Mouse (Mus musculus) hindlimb bud, embryonic 11.5 days (tissue): Measurements from ENCODE around the gene Zfp846.
"Not testable (repeated sequence)": the region's sequence is repeated elsewhere in the genome, so short reads cannot be mapped to it uniquely, and the experiment has no call there.

Source experiments
- DNase-seq: peaks from one replicate; pipeline ENCODE4 v3.0.0-alpha.2; 2012; ENCODE audit warnings: low read depth, low spot score; ENCODE audit errors: extremely low spot score

Zfp846 gene

DNA sequence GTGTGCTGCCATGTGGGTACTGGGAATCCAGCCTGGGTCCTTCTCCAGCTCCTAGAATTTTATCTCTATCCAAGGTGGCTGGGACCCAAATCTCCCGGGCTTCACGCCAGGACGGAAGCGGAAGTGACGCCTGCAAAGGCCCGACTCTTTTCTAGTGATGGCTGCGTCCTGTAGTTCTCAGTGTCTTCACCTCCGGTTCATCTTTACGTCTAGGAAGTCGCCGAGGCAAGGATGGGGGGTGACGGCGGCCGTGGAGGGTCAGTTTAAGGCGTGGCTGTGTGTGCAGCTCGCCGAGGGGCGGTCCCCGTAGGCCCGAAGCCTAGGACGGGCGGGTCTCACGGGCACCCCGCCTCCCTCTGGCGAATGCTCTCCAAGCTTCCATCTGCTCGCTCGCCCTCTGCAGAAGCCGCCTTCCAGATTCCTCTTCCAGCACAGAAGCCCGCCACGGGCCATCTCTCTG lies at the start of gene Zfp846:
Zfp846 (plus strand) TSS at position 117 of the 460 bp plus-strand sequence.
- DNase-seq = peak; percentile 77

DNA sequence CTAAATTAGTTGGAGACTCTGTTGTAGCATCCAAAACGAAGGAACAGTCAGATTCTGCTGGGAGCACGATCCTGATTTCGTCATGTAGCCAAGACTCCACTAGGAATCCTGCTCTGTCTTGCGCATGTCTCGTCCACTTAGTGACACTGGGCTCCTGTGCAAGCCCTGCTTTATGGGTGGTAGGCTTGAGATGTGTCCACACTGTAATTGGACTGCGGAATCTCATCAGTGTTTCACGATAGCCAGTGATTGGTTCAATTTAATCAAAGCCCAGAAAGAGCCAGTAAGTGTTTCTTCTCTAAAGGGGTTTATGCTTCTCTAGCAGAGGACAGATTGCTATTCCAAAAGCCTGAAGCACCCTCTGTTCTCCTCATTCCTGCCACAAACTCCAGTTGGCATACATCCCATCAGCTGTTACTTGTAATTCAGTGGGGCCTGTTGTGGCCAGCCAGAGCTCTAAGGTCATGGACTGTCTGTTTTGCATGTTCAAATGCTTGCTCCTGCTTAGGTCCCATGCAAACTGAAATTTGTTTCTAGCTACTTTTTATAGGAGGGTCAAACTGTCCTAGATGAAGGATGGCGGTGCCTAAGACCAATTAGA lies 46.7 kb upstream of the Zfp846 start:
- no peak for DNase-seq

DNA sequence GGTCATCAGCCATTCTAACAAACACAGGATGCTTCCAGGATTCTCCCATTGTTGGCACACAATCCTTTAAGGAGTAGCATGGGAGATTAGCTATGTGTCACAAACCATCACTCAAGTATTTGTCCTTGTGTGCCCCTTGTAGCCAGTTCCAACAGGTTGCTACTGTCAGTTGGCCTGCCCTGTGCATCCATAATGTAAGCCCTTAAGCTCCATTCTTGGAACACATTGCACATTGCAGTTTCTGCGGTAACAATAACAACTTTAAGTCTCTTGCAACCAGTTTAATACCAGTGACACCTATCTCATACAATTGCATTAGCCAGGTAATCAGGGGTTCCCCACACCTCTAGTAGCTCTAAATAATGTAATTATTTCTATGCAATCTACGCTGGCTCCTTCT lies 44.5 kb upstream of the Zfp846 start:
- DNase-seq = no peak

DNA sequence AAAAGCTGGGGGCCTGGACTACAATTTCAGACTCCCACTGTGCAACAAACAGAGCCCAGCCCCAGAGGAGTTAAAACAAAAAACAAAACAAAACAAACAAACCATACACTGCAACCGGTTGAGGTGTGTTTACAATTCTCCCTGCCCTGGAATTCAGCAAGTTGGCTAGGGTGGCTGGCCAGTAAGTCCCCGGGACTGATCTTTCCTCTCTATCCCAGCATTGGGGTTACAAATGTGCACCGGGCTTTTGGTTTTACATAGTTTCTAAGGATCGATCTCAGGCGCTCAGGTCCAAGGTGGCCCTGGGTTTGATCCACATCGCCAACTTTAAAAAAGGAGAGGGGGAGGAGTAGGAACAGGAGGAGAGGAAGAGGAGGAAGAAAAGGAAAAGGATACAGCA lies 37.6 kb upstream of the Zfp846 start:
- no peak for DNase-seq

DNA sequence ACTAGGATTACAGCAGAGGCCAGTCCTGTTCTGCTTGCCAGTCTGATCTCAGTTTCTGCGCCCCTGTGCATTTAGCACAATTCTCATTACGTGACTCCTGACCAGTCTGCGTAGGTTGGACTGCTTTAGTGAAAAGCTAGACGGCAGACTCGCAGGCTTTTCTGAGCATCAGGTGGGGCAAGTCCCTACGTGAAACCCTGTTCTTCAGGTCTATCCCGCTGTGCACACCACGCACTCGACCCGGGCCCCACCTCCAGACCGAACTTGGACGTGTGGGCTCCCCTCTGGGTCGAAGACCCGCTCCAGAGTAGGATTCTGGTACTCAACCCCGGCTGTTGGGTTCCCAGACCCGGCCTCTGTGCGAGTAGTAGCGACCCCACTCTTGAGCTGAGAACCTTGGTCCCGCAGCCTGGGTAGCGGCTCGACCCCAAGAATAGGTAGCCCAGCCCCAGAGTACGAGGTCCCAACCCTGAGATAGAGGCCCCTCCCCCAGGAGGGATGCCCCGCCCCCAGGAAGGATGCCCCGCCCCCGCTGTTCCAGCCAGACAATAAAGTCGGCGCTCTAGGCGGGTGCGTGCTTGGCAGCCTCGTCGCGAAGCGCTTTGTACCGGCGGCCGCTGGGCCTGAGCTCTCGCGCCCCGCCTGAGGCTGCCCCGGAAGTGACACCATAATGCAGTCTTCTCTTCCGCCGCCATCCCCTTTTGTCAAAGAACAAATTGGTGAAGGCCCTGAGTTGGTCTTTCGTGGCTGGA lies 36.8 kb upstream of the Zfp846 start:
- DNase-seq = peak; percentile 42

DNA sequence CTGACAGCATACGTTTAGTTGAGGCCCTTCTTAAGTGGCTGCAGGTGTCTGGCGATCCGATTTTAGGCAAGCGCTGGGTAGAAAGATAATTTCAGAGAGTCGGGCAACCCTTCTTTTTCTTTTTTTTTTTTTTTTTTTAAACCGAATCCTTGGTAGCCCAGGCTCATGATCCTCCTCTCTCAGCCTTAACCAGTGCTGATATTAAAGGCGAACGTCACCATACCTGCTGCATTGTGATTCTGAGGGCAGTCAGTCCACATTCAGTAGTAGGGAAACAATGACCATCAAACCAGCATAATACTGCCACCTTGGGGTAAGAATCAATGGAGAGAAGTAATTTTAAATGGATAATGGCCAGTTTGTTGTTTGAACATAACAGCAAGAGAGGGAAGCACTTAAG lies 35.9 kb upstream of the Zfp846 start:
- peak; percentile 26 for DNase-seq

DNA sequence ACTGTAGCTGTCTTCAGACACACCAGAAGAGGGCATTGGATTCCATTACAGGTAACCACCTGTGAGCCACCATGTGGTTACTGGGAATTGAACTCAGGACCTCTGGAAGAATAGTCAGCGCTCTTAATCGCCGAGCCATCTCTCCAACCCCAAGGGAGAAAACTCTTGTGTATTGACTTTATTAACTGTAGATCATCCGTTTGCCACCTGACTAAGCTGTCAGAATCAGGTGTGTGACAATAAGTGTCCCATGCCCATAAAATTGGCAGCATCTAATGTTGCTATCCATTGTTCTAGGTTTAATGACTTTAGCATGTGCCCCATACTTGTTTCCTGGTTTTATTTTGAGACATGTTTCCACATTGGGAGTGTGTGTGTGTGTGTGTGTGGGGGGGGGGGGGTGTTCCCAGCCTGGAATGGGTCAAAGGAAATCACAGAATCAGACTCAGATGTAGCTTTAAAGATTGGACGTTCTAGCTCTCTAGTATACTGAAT lies 29.3 kb upstream of the Zfp846 start:
- DNase-seq = no peak

DNA sequence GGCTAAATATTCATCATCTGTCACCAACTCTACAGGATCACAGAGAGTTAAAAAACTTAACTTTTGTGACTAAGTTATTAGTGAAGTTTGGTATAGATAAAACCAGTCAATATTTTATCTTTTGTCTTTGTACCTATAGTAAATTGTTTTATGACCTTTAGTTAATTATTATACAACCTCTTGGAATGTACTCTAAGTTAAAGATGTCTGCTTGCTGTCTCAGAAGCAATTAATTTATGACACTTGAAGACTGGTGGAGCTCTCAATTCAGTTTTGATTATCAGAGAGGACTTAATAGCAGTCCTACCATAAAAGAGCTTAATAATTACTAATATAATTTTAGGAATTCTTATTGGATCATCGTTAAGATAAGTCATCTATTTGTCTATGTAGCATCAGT lies 28.4 kb upstream of the Zfp846 start:
- DNase-seq = no peak

DNA sequence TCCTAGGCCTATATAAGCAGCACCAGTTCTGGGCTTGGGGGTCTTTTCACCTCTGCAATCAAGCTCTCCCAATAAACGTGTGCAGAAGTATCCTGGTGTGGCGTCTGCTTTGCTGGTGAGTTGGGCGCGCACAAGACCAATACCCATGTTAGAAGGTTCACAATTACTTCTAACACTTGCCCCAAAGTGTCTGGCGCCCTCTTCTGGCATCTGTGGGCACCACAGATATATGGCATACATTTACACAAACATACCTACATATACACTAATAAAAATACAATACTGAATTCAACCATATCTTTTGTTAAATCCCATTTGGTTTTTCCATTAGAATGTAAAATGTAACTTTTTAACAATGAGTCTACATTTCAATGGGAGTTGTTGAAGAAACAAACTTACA lies 18.9 kb upstream of the Zfp846 start:
- DNase-seq = no peak

DNA sequence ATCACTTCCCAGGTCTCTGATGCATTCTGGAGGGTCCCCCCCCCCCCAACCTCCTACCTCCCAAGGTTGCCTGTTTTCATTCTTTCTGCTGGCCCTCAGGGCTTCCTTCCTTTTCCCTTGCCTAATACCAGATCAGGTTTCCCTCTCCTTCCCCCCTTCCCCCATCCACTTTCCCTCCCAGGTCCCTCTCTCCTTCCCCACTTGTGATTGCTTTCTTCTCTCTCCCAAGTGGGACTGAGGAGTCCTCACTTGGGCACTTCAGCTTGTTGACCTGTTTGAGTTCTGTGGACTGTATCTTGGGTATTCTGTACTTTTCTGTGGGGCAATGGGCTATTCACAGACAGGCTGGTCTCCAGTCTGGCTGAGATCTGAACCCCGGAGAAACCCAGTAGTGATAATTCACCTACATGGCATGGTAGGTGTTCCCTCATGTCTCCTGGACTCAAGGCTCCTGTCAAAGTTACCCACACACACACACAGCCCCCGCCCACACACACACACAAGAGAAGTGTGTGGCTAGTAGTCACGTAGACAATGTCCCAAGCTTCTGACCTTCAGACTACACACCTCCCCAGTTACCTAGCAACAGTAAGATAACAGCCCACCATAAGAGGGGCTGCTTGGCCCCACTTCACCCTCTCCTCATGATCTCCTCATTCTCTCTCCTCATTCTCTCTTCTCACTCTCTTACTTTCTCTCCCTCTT lies 15.6 kb upstream of the Zfp846 start:
- not testable (repeated sequence) for DNase-seq

DNA sequence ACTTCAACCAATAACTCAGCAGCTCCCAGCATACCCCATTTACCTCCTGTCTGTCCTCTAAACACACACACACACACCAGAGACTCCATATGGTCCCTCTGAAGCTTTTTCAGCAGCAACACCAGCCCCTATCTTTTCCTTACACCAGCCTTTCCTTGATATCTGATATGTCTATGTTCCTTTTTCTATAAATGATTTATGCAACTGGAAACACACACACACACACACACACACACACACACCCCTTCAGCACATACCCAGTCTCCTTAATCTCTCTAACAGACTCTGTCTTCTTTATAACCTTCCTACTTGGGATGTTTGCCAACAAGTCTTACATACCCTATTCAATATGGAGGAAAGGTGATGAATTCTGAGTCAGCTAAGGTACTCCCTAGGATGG lies 10.0 kb upstream of the Zfp846 start:
- DNase-seq = no peak

DNA sequence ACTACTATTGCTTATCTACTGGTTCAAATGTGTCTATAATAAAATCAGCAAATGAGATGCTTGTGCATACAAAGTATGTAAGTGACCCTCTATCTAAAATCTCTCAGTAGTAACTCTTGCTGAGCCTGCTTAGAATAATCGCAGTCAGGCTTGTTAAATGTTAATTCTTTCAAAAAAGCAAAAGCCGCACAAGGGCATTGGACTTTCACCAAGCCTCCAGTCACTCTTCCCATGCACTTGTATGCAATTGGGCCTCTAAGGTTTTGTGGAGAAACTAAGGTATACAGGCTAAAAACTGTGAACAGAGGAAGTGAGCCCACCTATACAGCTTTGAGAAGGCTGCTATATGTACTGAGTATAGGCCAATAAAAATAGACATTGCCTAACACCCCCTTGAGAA lies 4.5 kb upstream of the Zfp846 start:
- DNase-seq = no peak

DNA sequence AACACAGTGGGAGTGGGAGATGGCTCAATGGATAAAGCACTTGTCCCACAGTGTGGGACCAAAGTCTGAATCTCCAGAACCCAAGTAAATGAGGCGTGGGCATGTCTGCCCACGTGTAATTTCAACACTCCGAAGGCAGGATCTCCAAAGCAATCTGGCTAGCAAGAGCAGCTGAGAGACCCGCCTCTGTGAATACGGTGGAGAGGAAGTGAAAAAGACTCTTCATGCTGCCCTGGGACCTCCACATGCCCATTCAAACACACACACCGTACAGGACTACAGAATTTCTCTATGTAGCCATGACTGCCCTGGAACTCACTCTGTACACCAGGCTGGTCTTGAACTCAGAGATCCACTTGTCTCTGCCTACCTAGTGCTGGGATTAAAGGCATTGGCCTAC lies 20.2 kb downstream of the Zfp846 start:
- no peak for DNase-seq

DNA sequence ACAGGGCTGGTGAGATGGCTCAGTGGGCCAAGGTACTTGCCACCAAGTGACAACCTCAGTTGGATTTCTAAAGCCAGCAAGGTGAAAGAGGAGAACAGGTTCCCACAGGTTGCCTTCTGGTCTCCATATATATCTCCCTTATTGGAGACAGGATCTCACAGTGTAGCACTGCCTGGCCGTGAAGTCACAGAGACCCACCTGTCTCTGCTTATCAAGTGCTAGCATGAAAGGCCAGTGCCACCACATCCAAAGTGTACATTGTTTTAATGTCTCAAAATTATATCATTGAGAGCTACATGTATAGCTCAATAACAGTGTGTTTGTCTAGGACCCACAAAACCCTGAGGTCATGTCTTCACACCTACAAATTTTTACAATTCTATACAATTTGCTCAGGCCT lies 25.2 kb downstream of the Zfp846 start:
- no peak for DNase-seq

DNA sequence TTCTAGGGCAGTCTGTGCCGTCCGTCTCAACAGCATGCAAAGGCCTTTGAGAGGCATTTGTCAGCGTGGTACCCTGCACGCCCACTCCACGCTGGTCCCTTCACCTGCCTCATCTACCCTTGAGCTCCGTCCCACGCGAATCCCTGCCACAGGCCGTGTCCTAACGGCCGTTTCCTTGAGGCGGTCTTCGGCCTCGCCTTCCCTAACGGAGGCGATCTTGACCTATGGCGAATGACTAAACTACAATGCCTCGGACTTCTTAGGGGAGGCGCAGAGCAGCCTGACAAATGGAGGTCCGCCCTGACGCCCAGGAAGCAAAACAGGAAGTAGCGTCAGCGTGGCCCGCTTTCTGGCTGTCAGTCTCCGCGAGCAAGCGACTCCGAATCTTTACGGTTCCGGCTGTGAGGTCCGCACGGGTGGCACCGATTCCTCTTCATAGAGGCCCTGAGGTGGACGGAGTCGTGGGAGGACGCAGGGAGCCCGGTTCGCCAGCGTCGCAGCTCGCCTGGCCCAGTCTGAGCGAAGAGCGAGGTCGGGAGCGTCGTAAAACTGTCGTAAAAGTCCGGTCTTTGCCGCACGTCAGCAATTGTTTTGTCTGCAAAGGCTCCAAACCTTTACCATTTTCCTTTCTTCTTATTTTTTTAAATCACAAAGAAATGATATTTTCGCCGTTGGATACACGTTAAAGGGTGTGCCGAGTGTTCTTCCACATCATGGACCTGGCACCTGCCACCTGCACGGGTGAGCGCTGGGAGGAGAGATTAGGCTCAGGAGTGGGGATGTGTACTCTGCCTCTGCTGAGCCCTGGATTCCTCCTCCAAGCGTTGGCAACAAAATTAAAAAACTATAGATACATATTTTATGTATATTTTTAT lies 26.2 kb downstream of the Zfp846 start:
- DNase-seq = peak; percentile 92

DNA sequence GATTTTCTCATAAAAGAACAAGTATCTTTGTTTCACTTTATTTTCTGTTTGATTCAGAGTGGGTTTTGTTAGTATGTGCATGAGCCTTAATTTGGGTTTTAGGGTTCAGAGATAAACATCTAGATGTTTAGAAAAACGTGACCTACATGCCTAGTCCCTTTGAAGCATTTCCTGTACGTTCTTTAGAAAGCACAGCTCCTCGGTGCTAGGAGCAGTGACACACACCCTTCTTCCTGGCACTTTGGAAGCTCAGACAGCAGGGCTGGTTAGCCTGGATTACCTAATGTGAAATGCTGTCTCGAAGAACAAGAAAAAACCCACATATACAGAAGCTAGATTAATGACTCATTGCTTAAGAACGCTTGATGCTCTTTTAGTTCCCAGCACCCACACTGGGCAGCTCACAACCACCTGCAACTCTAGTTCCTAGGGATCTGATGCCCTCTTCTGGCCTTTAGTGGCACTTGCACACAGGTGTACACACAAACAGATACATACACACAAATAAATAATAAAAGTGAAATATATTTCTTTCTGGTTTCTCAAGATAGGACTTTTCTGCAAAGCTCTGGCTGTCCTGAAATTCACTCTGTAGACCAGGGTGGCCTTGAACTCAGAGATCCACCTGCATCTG lies 28.9 kb downstream of the Zfp846 start:
- DNase-seq = no peak

DNA sequence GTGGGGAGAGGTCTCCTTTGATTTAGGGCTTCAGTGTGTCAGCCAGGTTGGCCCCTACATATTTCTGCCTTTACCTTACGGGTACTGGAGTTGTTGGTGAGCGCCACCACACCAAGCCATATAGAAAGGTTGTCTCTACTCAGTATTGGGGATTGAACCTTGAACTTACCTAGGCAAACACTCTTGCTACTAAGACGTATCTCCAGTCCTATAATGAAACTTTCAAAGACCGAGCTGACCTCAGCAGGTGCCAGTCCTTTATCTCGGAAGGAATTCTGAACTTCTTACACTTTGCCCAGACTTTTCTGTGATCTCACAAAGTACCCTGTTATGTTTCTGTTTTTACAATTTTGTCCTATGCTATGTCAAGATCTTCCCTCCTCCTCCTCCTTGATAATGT lies 30.9 kb downstream of the Zfp846 start:
- DNase-seq = no peak

DNA sequence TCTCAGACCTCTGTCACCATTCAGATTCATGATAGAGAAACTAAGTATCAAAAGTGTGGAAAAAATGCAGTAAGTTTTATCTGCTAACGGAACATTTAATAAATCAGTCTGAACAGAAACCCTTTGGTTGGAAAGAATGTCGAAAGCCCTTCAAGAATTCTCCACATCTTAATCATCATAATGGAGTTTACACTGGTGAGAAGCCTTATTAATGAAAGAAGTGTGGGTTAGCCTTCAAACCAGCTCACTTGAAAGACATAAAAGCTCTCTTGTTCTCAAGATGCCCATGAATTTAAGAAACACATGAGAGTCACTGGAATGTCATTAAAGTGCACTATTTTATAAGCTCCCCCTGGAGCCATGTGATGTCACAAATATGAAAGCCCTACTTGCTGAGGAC lies 35.6 kb downstream of the Zfp846 start:
- no peak for DNase-seq

DNA sequence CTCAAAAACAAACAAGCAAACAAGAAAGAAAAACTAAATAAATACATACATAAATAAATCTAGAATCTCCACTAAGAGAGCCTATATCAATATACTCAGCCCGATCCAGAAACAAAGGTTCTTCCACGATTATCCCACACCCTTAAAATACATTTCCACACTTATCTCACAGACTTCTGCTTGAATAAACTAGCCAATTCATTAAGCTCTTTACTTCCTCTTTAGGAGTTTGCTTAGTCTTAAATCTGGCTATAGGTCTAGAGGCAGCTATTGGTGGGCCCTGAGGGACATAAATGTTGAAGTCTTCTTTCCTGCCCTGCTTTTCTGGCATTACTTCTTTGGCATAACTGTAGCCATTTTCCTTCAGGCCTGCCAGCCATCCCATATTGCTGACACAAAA lies 50.2 kb downstream of the Zfp846 start:
- DNase-seq = no peak

DNA sequence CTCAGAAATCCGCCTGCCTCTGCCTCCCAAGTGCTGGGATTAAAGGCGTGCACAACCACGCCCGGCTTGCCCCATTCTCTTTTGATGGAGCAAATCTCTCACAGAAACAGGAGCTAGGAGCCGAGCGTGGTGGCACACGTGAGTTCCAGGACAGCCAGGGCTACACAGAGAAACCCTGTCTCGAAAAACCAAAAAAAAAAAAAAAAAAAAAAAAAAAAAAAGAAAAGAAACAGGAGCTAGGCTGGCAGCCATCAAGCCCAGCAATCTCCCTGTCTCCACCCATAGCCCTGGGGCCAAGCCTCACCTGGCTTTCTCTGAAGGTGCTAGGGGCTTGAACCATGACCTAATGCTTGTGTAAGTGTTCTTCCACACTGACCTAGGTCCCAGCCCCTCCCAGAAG lies 54.6 kb downstream of the Zfp846 start:
- DNase-seq = not testable (repeated sequence)

DNA sequence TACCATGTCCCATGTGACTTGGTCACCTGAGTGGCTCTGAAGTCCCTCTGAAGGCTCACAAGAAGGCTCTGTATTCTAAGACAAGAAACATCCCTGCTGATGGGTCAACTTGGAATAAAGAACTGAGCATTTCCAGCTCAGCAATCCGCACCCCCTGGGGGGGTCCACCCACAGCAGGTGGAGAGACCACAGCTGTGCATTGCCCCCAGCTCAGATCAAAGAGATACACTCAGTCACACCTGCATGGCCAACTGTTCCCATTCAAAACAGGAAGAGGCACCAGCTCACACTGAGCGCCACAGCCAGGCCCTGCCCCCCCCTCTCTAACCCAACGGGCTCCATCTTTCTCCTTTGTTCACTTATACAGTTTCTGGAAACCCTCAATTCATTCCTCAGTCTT lies 55.2 kb downstream of the Zfp846 start:
- DNase-seq = no peak
